Mouse (Mus musculus) 3134 (cell line): ENCODE data around the gene Polr3gl.

ENCODE experiments used
- DNase-seq: peaks from one replicate; pipeline ENCODE4 v3.0.0-alpha.2; 2011; ENCODE audit warnings: low spot score; ENCODE audit not compliant: insufficient read length; ENCODE audit errors: extremely low read depth

Gene Polr3gl

DNA sequence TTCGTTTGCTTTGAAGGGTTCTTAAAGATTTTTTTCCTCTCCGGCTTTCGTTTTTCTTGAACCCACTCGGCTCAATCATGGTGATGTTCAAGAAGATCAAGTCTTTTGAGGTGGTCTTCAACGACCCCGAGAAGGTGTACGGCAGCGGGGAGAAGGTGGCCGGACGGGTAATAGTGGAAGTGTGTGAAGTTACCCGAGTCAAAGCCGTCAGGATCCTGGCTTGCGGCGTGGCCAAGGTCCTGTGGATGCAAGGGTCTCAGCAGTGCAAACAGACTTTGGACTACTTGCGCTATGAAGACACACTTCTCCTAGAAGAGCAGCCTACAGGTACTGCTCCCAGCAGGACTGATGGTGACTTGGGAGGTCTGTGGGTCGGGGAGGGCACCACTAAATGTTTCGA, 35.8 kb downstream of the Polr3gl start:
- DNase-seq: peak; percentile 49

GRCm38 (mm10) chr3:96557694-96558093, 36.3 kb downstream of the Polr3gl start, which contains the start of gene Txnip:
TSS of gene Txnip (plus strand) at chr3:96557957.
- DNase-seq: peak; percentile 97

- DNase-seq: no peak
Observed at GRCm38 (mm10) chr3:96556651-96557635, 37.0 kb downstream of the Polr3gl start.

DNA sequence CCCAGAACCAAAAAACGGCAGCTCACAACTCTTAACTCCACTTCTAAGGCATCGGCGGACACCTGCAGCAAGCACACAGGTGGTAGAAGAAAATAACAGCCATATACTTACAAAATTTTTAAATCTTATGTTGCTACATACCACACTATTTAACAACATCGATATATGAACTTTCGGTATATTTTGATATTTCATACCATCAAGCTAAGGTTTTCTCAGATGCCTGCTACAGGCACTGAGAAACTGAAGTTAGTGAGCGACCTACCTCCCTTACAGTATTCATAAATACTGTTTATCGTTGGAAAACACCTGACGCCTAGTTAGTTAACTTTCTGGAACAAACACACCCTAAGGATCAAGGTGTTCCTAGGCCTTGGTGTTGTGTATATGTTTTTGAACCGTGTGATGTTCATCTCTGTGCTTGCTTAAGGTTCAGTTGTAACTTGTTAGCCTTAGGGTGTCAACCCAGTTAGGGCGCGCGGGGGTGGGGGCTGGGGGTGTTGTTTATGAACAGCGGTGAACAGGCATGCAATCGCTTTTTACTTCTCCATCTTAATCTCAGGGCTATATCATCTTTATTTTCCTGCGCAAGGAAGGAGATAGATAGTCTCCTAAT, 37.9 kb downstream of the Polr3gl start:
- DNase-seq: no peak

DNA sequence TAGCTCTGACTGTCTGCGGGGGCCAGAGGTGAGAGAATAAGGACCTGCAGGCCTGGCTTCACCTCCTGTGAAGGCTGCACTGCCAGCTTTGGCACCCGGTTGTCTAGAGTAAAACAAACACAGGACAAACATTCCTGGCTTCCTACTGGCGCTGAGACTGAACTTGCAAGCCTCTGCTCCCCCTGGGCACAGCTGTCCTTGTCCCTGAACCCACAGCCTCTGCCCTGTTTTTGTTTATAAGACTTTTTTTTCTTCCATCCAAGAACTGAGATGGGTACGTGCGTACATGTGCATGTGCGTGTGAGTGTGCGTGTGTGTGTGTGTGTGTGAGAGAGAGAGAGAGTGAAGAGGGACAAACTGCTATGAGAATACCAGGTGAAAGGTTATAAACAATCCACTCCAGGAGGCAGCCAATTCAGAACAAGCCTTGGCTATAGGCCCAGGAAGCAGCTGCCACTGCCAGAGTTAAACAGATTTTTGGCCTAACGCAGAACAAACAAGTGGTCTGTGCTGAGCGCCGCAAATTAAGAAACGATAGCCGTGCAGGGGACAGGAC, 38.9 kb downstream of the Polr3gl start:
- peak; percentile 56 for DNase-seq

DNA sequence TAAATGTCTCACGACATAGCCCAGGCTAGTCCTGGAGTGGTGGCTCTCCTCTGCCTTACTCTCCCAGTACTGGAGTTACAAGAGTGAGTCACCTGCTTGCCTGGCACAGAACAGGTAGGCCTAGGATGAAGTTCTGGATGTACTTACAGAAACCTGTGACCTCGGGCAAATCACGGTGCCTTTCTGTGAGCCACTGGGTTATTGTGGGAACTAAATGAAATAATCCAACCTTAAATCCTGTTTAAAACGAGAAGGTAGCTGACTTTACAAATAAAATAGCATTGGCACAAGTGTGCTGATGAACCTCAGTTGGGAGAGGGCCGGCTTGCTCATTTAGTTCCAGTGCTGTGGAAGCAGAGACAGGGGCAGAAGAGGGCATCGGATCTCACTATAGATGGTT, 39.7 kb downstream of the Polr3gl start:
- no peak for DNase-seq

DNA sequence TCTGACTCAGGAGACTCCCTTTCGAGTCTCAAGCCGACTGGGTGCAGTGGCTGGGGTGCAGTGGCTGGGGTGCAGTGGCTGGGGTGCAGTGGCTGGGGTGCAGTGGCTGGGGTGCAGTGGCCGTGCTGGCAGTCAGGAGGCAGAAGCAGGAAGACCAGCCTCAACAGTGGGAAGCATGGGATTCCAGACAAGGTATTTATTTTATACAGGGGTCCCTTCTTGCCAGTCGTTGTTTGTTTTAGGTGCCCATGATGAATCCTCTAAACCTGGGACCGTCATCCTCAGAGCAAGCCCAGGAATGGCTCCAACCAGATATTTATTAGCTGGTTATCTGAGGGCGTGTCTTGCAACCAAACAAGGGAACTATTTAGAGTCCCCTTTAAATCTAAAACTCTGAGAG, 40.4 kb downstream of the Polr3gl start:
- no peak for DNase-seq

DNA sequence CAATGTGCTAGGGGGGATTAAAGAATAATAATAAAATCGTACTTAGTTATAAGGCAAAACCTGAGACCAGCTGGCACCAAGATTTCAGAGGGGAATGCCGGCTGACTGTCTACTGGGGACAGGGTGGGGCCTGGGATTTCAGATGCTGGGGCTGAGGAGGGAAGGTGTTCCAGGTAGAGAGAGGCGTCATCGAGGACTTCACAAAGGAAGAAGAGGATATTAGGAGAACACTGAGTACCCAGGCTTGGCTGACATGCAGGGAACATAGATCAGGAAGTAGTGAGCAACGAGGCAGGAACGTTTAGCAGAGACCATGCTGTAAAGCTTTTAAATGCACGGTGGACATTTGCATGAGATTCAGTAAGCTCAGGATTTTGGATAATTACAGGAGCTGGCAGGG, 42.1 kb downstream of the Polr3gl start:
- DNase-seq: no peak

DNA sequence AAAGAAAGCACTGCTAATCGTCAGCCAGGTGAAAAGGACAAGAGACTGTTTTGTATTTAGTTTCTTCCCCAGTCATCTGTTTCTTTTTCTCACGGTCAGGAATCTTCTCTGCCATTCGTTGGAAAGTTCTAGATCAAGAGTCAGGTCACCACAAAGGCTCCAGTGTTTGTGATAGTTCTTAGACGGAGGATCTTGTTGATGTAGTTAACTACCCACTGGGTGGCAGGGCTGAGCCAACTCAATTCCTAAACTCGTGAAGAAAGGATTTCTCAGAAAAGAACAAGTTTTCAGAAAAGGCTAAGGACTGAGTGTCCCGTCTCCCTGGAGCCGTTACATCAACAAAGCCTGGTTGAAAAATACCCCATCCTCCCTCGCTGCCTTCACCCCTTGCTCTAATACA, 42.8 kb downstream of the Polr3gl start:
- no peak for DNase-seq

DNA sequence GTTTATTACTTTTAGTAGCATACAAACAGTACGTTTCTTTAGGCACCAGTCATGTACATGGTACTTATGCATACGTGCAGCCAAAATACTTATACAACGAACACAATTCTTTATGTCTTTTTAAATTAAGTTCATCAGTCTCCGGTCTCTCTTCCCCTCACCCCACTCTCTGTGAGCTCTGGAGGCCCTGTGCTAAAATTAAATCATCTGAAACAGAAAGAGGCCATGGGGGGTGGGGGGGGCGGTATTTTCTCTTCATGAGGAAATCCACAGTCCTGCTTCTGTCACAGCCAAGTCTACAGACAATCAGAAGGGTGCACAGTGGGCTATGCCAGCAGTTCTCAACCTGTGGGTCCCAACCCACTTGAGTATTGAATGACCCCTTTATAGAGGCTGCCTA, 44.6 kb downstream of the Polr3gl start:
- DNase-seq: no peak

GRCm38 (mm10) chr3:96548824-96549223, 45.2 kb downstream of the Polr3gl start:
- DNase-seq: no peak

DNA sequence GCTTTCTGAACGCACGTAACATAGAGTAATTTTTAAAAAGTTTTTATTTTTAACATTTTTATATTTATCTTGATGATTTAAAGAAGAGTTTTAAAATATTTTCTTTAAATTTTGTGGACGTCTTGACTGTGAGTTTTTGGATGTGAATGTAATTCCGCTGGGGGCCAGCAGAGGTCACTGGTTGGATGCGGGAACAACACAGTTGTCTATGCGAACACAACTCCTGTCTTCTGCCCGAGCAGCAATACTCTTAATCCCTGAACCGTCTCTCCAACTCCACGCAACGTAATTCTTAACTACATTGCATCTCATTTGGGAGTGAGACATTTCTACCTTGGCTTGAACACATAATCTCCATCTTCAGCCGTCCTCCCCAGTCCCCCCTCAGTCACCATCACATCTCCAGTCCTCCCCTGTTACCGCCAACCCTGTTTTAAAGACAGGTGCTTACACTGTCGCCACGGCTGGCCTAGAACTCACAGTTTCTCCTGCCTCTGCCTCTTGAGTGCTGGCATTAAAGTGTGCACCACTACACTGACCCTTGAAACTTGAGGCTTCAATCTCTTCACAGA, 46.5 kb downstream of the Polr3gl start:
- no peak for DNase-seq

- DNase-seq: no peak
Observed at GRCm38 (mm10) chr3:96546880-96547279, 47.1 kb downstream of the Polr3gl start.

DNA sequence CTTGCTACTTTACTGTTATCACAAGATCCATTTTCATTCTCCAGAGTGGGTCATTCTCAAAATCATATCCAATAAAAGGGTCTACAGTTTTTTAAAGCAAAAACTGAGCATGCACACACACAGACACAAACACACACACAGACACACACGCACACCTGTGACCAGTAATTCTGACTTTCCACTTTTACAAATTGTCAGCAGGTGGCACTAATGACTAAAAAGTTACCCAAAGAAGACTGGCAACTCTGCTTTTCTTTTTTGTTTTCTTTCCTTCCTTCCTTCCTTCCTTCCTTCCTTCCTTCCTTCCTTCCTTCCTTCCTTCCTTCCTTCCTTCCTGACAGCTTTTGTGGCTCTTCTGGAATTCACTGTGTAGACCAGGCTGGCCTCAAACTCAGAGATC, 48.4 kb downstream of the Polr3gl start:
- DNase-seq: no peak

DNA sequence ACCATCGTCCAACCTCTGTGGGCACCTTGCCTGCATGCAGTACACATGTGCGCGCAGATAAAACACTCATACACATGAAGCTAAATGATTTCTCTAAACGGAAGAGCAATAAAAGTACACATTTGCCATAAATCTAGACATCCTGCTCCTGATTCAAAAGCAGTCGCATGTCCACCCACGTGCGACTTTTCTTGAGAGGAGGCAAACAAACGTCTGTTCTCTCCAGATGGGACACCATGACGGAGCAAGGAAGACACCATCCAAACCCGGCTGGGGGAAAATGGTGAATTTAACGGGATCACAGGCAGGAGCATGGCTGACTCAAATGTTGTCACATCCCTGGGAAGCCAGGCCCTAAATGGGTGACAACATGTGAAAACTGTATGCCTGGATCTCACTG, 50.6 kb downstream of the Polr3gl start:
- no peak for DNase-seq

- no peak for DNase-seq
Observed at GRCm38 (mm10) chr3:96542554-96542953, 51.4 kb downstream of the Polr3gl start.

DNA sequence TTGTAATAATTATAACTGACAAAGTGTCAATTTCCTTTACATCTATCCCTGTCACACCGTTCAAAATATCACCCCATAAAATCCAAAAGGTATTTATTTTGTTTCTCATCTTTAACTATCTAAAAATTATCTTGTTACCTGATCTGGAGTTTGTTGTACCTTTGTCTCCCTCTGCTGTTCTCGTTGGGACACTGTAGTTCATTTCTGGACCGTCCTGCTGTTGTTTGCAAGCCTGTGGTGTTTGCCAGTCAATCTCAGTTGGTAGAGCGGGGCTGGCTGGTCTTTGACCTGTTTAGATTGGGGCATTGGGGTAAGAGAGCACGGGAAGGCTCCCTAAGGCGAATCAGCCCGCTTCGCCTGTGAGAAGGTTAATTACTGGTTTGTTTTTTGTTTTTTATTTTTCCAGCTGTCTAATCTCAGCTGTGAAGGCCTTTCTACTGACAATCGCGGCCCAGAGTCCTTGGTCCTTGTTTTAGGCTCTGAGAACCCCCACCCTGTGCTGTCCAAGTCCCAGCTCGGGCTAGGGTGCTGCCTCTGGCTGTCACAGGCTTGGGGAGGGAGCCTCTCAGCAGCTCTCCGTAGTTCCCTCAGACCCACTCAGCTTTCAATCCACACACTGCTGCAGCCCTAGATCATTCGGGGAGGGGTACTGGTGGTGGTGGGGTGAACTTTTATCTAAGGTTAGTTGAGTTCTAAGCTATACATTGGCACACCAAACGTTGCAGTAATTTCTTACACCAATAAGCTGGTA, 52.5 kb downstream of the Polr3gl start:
- no peak for DNase-seq

GRCm38 (mm10) chr3:96540740-96541139, 53.2 kb downstream of the Polr3gl start:
- no peak for DNase-seq

- DNase-seq: no peak
Observed at GRCm38 (mm10) chr3:96539316-96539715, 54.7 kb downstream of the Polr3gl start.

DNA sequence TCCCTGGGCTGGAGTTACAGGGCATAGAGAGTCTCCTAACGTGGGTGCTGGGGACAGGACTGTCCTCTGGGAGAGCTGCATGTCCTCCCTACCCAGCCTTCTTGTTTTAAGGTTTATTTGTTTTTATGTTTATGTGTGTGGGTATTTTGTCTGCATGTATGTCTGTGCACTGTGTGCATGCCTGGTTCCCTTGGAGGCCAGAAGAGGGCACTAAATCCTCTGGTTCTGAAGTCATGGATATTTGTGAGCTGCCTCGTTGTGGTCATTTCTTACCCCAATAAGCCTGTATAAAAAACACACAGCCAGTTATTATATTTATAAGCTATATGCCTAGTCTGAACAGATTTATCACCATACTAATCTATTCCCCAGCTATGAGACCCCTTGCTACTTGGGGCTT, 59.7 kb downstream of the Polr3gl start:
- DNase-seq: no peak

- DNase-seq: no peak
Observed at GRCm38 (mm10) chr3:96532050-96532449, 61.9 kb downstream of the Polr3gl start.
